Mouse (Mus musculus): ENCODE measurements around the gene Hcrtr2. TPM values are rescaled to one million over a fixed set of nuclear protein-coding genes. Genes with fewer than 3 reads are reported as not detected.
A peak's percentile ranks its signal among the peaks of the same experiment; 100 is the strongest.

Gene Hcrtr2
- polyA plus RNA-seq, 1 experiment, result not detected

- Histone ChIP-seq H3K4me1 (ENCODE audit: control insufficient read depth) (peaks cover 13% of the 10 kb centered on the region), H3K27me3 (ENCODE audit: control insufficient read depth) (no peaks in the 10 kb centered on the region), H3K4me3 (replicated peaks) (no peak overlapping the region), H3K9me3 (ENCODE audit: control insufficient read depth, low read length) (no peaks in the 10 kb centered on the region), H3K36me3 (ENCODE audit: control insufficient read depth) (no peaks in the 10 kb centered on the region)
- TF ChIP-seq GATA1 (IDR thresholded peaks at IDR 0.05; ENCODE audit: low read length) (no peak), TAL1 (IDR thresholded peaks at IDR 0.05; ENCODE audit: low read length) (no peak)
Measured at GRCm38 (mm10) chr9:76242322-76242721, 81.3 kb downstream of the Hcrtr2 start.

GRCm38 (mm10) chr9:76237946-76238345 lies 85.7 kb downstream of the Hcrtr2 start:
- Histone ChIP-seq H3K4me1 (ENCODE audit: control insufficient read depth) (peaks cover 37% of the 10 kb centered on the region), H3K4me3 (replicated peaks) (peak overlapping the region; percentile 65), H3K36me3 (ENCODE audit: control insufficient read depth) (no peaks in the 10 kb centered on the region), H3K9me3 (ENCODE audit: control insufficient read depth, low read length) (no peaks in the 10 kb centered on the region), H3K27me3 (ENCODE audit: control insufficient read depth) (no peaks in the 10 kb centered on the region)
- TF ChIP-seq GATA1 (IDR thresholded peaks at IDR 0.05; ENCODE audit: low read length), result no peak
- peak; percentile 17; the same call in 1 of the 3 replicates for TF ChIP-seq TAL1 (IDR thresholded peaks at IDR 0.05; ENCODE audit: low read length)

GRCm38 (mm10) chr9:76237243-76237642 lies 86.4 kb downstream of the Hcrtr2 start:
- no peaks in the 10 kb centered on the region for H3K9me3 ChIP-seq (ENCODE audit: control insufficient read depth, low read length)
- peak overlapping the region; percentile 65 for H3K4me3 ChIP-seq (replicated peaks)
- TF ChIP-seq TAL1 (IDR thresholded peaks at IDR 0.05; ENCODE audit: low read length), result peak; percentile 39; the same call in 1 of the 3 replicates
- TF ChIP-seq GATA1 (IDR thresholded peaks at IDR 0.05; ENCODE audit: low read length), result no peak
- no peaks in the 10 kb centered on the region for H3K27me3 ChIP-seq (ENCODE audit: control insufficient read depth)
- peaks cover 37% of the 10 kb centered on the region for H3K4me1 ChIP-seq (ENCODE audit: control insufficient read depth)
- no peaks in the 10 kb centered on the region for H3K36me3 ChIP-seq (ENCODE audit: control insufficient read depth)

GRCm38 (mm10) chr9:76236626-76237025 lies 87.0 kb downstream of the Hcrtr2 start:
- no peaks in the 10 kb centered on the region for H3K9me3 ChIP-seq (ENCODE audit: control insufficient read depth, low read length)
- no peaks in the 10 kb centered on the region for H3K27me3 ChIP-seq (ENCODE audit: control insufficient read depth)
- no peaks in the 10 kb centered on the region for H3K36me3 ChIP-seq (ENCODE audit: control insufficient read depth)
- H3K4me3 ChIP-seq (replicated peaks), result peak overlapping the region; percentile 65
- no peak for TF ChIP-seq TAL1 (IDR thresholded peaks at IDR 0.05; ENCODE audit: low read length)
- TF ChIP-seq GATA1 (IDR thresholded peaks at IDR 0.05; ENCODE audit: low read length), result peak; percentile 79
- peaks cover 37% of the 10 kb centered on the region for H3K4me1 ChIP-seq (ENCODE audit: control insufficient read depth)

GRCm38 (mm10) chr9:76235945-76236503 lies 87.6 kb downstream of the Hcrtr2 start:
- no peak for TF ChIP-seq GATA1 (IDR thresholded peaks at IDR 0.05; ENCODE audit: low read length)
- no peak for TF ChIP-seq TAL1 (IDR thresholded peaks at IDR 0.05; ENCODE audit: low read length)
- H3K36me3 ChIP-seq (ENCODE audit: control insufficient read depth), result no peaks in the 10 kb centered on the region
- H3K27me3 ChIP-seq (ENCODE audit: control insufficient read depth), result no peaks in the 10 kb centered on the region
- peak overlapping the region; percentile 65 for H3K4me3 ChIP-seq (replicated peaks)
- H3K4me1 ChIP-seq (ENCODE audit: control insufficient read depth), result peaks cover 37% of the 10 kb centered on the region
- H3K9me3 ChIP-seq (ENCODE audit: control insufficient read depth, low read length), result no peaks in the 10 kb centered on the region

GRCm38 (mm10) chr9:76234899-76235298 lies 88.8 kb downstream of the Hcrtr2 start:
- Histone ChIP-seq H3K36me3 (ENCODE audit: control insufficient read depth) (no peaks in the 10 kb centered on the region), H3K9me3 (ENCODE audit: control insufficient read depth, low read length) (no peaks in the 10 kb centered on the region), H3K4me3 (replicated peaks) (no peak overlapping the region), H3K4me1 (ENCODE audit: control insufficient read depth) (peaks cover 38% of the 10 kb centered on the region), H3K27me3 (ENCODE audit: control insufficient read depth) (no peaks in the 10 kb centered on the region)
- no peak for TF ChIP-seq GATA1 (IDR thresholded peaks at IDR 0.05; ENCODE audit: low read length)
- TF ChIP-seq TAL1 (IDR thresholded peaks at IDR 0.05; ENCODE audit: low read length), result no peak

GRCm38 (mm10) chr9:76230400-76230799 lies 93.3 kb downstream of the Hcrtr2 start:
- Histone ChIP-seq H3K27me3 (ENCODE audit: control insufficient read depth) (no peaks in the 10 kb centered on the region), H3K4me3 (replicated peaks) (no peak overlapping the region), H3K36me3 (ENCODE audit: control insufficient read depth) (no peaks in the 10 kb centered on the region), H3K9me3 (ENCODE audit: control insufficient read depth, low read length) (no peaks in the 10 kb centered on the region), H3K4me1 (ENCODE audit: control insufficient read depth) (peaks cover 7% of the 10 kb centered on the region)
- TF ChIP-seq GATA1 (IDR thresholded peaks at IDR 0.05; ENCODE audit: low read length), result no peak
- no peak for TF ChIP-seq TAL1 (IDR thresholded peaks at IDR 0.05; ENCODE audit: low read length)

GRCm38 (mm10) chr9:76217178-76217975 lies 106.3 kb downstream of the Hcrtr2 start:
- no peaks in the 10 kb centered on the region for H3K36me3 ChIP-seq (ENCODE audit: control insufficient read depth)
- no peaks in the 10 kb centered on the region for H3K27me3 ChIP-seq (ENCODE audit: control insufficient read depth)
- no peaks in the 10 kb centered on the region for H3K9me3 ChIP-seq (ENCODE audit: control insufficient read depth, low read length)
- no peaks in the 10 kb centered on the region for H3K4me1 ChIP-seq (ENCODE audit: control insufficient read depth)
- TF ChIP-seq TAL1 (IDR thresholded peaks at IDR 0.05; ENCODE audit: low read length) (no peak), GATA1 (IDR thresholded peaks at IDR 0.05; ENCODE audit: low read length) (no peak)
- H3K4me3 ChIP-seq (replicated peaks), result no peak overlapping the region

GRCm38 (mm10) chr9:76214678-76215077 lies 109.0 kb downstream of the Hcrtr2 start:
- no peaks in the 10 kb centered on the region for H3K9me3 ChIP-seq (ENCODE audit: control insufficient read depth, low read length)
- H3K36me3 ChIP-seq (ENCODE audit: control insufficient read depth), result no peaks in the 10 kb centered on the region
- H3K4me1 ChIP-seq (ENCODE audit: control insufficient read depth), result no peaks in the 10 kb centered on the region
- H3K4me3 ChIP-seq (replicated peaks), result no peak overlapping the region
- no peaks in the 10 kb centered on the region for H3K27me3 ChIP-seq (ENCODE audit: control insufficient read depth)
- no peak for TF ChIP-seq GATA1 (IDR thresholded peaks at IDR 0.05; ENCODE audit: low read length)
- no peak for TF ChIP-seq TAL1 (IDR thresholded peaks at IDR 0.05; ENCODE audit: low read length)

Measured in erythroblast, embryonic 14.5 days (primary cell).